Mouse (Mus musculus): ENCODE data around the gene Eci3. TPM values are rescaled to one million over a fixed set of nuclear protein-coding genes. Genes with fewer than 3 reads are reported as not detected.
"Not testable (repeated sequence)": the region's sequence is repeated elsewhere in the genome, so short reads cannot be mapped to it uniquely, and the experiment has no call there.

Eci3 gene
- total RNA-seq (2021), result 1 to 10 TPM; 3.0 to 3.1 TPM
- long read RNA-seq, experiment 1, result 0 reads
- long read RNA-seq, experiment 2, partial matches to known transcripts, result 0 of 1 reads
- long read RNA-seq, experiment 2, other reads (novel, unspliced or antisense), result 0 of 1 reads

DNA sequence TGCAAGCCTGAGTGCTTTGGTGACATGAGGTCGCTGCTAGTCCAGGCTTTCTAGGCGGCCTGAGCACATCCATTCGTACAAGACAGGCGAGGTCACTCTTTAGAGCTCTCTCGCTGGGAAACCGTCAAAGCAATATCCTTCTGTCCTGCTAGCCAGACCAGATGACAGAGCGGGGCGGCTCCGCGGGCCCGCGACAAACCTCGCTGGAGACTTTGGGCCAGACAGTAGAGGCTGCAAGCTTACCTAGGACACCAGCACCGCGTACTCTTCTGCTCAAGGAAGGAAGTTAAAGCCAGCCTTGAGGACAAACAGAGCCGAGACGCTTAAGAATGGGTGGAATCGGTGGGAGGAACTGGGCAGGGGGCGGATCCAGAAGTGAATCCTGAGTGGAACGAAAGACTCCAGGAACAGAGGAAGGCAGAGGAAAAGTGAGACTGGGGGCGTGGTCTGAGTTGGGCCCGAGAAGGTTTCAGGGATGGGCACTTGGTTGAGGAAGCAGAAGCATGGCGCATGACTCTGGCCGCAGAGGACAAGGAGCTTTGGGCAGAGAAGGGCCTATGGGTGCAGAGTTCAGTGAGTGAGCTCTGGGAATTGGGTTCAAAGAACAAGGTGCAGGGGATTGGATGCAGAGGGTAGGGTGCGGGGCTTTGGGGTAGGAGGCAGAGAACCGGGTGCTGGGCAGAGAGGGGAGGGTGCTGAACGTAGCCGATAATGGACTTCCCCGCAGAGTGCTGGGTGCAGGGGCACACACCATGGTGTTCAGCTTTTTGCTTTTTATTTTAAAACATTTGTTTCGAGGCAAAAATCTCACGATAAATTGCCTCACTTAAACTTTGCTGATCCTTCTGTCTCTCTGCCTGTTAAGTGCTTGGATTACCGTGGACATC is at the start of gene Eci3:
Gene Eci3, minus strand, starts transcription at position 300 of the 887 bp plus-strand sequence.
- DNase-seq, result peak; percentile 63 to 69

DNA sequence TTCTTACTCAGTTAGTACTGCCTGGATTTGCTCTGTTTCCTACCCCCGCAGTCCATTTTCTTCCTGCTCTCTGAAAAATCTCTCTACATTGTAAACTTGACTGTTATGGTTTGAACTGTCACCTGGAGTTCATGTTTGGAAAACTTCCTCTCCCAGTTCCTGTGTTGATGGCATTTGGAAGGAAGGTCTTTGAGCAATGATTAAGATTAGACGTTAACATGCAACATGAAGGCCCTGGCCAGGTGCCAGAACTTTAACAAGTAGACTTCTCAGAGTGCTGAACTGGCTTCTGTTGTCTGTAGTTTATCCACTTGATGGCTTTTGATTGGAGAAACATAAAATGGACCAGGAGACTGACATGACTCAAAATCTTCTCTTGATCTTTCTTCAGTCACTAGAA is 32.3 kb upstream of the Eci3 start:
- DNase-seq, result no peak

DNA sequence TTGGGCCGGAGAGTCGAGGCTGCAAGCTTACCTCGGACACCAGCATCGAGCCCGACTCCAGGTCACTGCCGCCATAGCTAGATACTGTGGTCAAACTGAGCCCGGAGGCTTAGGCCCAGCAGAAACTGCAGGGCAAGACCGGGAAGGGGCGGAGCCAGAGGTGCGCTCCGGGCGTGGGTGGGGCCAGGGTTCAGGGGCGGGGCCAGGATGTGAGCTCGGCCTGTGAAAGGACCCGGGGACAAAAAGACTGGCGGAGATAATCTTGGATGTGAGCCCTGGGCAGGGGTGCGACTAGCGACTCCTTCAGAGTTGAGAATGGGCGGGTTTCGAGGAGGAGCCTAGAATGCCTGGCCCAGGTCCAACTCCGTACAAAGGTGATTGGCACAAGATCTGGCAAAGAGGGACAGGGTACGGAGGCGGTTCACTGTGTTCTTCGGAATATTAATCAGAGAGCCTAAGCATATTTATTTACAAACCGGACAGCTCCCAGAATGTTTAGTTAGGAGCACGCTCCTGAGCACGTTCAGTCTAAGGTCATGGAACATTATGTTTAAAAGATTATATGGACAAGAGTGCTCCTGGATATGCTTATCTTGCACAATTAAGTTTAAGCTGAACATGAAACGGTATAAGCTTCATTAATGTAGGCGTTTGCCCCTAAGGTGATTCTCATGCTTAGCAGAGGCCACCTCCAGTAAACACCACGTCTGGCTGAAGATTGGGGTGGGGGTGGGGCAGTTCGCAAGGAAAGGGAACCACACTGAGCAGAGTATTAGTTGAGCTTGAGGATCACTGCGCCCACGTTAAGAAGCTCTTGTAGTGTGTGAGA is 30.6 kb upstream of the Eci3 start:
- peak; percentile 98 to 99 for DNase-seq

DNA sequence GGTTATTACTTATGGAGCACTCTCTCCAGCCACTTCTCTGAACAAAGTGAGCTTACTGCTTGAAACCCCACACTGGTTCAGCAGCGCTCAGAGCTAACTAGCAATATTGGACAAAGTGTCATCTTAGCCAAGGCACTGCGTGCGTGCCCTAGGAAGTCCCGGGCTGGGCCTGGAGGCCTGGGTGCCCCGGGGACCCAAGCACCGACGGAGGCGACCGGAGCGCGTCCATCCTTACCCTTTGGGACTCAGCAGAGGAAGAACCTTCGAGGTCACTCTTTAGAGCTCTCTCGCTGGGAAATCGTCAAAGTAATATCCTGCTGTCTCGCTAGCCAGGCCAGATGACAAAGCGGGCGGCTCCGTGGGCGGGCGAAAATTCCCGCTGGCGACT is 30.0 kb upstream of the Eci3 start:
- no peak for DNase-seq

DNA sequence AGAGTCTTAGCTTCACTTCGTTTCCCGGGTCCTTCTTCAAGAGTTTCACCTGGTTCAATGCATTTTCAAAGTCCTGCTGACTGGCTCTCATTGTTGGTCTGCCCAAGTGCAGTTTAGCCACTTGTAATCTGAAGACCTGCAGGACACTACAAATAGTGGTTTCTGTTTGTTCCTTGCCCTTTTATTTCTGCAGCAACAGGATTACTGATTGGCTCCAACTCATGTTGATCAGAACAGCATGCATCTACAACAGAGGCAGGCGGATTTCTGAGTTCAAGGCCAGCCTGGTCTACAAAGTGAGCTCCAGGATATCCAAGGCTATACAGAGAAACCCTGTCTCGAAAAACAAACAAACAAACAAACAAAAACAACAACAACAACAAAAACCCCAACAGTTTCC is 29.5 kb upstream of the Eci3 start:
- no peak for DNase-seq

DNA sequence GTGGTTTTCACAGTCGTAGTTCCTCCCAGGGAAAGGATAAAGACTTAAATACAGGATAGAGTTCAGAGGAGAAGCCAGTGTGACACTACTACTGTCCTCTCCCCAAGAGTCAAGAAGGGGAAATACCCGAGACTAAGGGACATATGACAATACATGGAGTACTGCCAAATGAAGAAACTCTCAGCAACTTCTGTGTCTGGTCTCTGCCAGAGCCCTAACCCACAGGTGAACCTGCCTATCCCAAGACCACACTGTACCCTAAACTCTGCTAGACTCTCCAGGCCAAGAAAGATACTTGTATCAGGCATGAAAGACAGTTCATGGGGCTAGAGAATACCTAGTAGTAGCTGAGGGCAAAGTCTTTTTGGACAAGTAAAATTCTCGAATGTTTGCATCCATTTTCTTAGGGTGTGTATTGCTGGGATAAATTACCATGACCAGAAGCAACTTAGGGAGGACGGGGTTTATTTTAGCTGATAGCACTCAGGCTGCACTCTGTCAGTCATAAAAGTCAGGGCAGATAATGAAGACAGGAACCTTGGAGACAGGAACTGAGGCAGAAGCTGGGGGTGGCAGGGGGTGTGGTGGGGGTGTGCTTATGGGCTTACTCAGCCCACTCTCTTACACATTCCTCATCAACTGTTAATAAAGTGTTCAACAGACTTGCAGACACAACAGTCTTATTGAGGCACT is 28.1 kb upstream of the Eci3 start:
- peak in 1 of 2 experiments; percentile 11 for DNase-seq

DNA sequence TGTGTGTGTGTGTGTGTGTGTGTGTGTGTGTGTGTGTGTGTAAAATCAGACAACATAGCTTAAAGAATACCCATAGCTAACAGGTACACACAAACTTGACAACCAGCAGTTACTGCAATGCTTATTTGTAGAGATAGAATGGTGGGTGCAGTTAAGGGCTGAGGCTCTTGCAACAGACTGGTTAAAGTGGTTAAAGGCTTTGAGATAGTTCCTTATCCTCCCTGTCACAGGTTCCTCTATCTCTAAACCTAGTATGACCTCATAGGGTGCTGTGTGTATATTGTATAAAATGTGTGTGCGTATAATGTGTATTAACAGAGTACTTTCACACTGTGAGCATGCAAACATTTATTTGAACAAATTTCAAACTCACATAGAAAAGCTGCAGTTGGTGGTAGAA is 19.9 kb upstream of the Eci3 start:
- not testable (repeated sequence) for DNase-seq

DNA sequence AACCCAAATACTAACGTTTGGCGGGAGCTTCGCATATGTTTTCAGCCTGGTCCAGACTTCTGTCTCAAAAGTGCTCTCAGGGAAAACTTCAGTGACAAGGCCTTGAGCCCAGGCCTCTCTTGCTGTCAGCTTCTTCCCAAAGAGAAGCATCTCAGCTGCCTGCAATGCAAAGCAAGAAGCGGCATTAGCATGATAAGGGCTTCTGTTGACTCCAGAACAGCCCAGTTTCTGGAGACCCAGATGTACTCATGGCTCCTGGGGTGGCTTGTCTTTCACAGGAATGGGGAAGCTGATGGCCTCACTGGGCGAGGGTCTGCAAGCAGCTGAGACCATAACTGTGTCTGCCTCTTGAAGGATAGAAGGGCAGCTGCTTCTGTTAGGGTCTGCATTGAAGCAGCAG is 15.0 kb upstream of the Eci3 start:
- DNase-seq, result not testable (repeated sequence)

DNA sequence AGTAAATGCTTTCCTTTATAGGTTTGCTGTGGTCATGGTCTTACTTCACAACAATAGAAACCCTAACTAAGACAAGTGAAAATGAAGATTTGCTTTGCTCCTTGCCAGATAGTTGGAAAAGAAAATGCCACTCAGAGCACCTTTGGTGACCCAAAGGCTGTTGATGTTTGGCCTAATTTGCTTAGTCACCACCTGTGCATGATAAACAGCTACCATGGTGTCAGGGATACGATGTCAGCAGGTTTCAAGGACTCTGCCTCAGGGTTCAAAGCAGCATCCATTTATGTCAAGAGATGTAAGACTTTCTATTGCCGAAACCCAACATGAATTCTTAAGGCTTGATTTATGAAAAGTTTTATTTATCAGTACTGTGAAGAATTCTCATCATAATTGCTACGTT is 13.8 kb upstream of the Eci3 start:
- no peak for DNase-seq

DNA sequence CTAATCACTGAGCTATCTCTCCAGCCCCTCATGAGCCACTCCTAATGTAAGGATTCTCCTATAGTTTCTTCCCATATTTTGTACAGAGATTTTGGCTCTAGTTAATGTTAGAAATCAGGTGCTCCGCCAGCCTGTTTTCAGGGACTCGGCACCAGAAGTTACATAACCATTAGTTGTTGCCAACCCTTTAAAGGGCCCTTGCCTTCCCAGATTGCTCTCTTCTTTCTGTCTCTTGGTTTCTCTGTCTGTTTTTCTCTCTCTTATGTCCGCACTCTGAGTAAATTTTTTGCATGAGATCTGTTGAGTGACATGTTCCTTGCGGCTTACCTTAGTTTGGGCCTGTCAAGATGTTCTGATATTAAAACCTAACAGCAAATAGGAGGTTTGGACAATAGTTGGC is 12.5 kb upstream of the Eci3 start:
- no peak for DNase-seq

DNA sequence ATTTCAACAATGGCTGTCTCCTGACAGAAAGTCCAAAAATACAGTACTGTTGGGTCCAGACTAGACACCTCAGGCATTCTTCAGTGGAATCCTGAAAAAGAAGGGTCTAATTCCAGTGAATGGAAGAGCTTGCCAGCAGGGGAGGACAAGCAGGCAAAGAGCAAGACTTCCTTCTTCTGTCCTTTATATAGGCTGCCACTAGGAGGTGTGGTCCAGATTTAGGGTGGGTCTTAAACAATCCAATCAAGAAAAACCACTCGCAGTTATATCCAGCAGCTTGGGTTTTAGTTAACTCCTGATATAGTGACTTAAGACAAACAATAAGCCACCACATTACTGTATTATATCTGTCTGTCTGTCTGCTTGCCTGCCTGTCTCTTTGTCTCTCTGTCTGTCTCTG is 10.2 kb upstream of the Eci3 start:
- DNase-seq, result no peak

DNA sequence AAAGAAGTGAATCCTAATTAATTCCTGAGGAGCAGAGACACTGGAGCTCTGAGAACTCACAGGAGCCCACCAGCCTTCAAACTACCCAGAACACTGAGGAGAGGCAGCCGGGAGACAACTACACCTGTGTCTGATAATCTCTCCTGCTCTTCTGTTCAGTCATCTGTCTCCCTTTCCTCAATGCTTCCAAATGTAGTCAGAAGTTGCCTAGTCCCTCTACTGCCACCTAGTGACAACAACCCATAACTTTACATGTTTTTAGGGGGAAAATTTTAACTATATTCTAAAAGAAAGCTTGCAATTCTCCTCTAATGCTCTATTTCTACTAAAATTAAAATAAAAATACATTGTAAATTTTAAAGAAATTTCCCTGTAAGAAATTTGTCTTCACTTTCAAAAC is 9.5 kb upstream of the Eci3 start:
- peak; percentile 8 to 54 for DNase-seq

DNA sequence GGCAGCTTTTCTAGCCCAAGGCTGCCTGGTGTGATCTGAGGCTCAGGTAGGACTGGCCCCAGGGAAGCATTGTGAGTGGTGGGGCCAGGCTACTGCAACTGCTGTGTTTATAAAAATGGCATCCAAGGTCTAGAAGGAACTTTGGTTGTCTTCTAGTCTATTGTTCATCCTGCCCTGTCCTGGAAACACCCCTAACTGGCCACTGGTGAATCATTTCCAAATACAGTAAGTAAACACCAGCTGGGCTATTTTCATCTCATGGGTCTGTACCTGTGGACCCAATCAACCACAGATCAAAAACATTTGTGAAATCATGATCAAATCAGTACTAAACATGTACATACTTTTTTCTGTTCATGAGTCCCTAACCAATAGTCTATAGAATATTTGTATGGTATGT is 8.8 kb upstream of the Eci3 start:
- DNase-seq, result not testable (repeated sequence)

DNA sequence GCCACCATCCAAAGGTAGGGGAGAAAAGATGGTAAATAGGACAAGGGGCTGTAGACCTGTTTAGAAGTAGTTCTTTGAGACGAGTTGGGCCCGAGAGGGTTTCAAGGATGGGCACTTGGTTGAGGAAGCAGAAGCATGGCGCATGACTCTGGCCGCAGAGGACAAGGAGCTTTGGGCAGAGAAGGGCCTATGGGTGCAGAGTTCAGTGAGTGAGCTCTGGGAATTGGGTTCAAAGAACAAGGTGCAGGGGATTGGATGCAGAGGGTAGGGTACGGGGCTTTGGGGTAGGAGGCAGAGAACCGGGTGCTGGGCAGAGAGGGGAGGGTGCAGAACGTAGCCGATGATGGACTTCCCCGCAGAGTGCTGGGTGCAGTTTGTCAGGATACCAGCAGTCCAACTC is 2.0 kb upstream of the Eci3 start:
- not testable (repeated sequence) for DNase-seq

DNA sequence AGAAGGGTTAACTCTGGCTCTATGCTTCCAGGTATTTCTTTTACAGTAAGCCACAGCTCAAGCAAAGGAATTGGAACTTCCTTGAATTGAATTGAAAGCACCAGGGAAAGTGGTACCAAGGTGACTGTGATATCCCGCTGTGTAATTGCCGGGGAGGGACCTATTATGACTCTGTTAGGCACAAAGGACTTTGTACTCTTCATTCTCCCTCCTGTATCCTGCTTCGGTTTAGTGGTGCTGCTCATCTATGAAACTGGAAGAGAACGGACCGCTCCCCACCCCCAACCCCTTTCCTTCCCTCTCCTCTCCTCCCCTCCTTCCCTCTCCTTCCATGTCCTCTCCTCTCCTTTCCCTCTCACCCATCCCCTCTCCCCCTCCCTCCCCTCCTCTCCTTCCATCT is 1.3 kb upstream of the Eci3 start:
- no peak for DNase-seq

DNA sequence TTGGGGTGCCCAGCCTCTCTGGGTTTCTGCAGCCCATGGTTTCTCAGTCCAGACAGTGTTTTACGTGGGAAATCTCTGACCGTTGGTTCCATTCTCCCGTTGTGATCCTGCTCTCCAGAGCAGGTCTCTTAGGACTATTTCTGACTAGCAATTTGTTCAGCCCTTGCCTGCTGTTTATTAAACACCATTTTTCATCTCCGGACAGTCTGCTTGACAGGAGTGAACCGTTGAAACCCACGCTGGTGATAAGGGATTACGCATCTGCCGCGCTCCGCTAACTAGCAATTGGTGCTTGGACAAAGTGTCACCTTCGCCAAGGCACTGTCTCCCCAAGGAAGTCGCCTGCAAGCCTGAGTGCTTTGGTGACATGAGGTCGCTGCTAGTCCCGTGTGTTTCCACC is 809 bp upstream of the Eci3 start:
- peak in 1 of 2 experiments; percentile 19 for DNase-seq

DNA sequence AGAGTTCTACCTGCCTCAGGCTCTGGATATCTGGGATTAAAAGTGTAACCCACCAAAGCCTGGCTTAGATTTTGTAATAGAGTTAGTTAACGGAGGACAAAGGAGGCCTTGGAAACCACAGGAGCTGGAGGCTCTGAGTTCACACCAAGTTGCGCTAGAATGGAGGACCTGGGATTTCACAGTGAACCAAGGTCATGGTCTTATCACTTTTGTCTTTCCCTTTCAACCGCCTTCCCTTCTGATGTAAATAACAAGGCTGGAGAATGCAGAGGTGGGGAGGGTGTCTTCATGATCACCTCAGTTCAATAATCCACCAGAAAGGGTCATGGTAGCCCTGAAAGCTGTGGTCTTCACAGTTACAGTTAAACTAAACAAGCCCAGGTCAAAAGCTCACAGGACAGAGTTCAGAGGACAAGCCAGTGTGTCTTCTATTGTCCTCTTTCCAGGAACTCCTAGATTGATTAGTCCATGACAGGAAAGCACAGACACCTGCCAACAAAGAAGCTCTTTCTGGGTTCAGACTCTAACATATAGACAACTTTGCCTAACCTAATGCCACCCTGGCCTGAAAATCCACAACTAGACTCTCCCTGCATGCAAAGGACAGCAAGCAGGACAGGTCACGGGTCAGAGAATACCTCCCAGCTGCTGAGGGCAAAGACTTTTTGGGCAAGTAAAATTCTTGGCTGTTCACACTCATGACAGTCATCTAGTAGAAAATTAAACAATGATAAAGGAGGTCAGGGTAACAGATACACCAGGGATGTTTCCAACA is 2.4 kb downstream of the Eci3 start:
- no peak for DNase-seq

DNA sequence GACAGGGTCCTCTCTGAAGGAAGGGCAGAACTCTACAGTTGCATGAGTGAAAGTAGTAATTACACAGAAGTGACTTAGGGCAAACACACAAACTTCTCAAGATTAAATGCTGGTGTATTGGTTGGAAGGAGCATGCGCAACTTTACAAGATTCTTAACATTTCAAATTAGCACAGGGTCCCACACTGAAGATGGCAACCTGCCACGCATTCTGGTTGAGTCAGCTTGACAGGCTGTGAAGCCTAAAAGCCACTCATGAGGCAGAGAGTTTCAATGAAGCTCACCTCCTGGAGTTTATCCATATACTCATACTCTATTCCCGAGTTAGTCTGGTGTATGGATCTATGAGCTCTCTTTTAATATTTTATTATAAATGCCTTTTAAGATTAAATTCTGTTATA is 5.5 kb downstream of the Eci3 start:
- DNase-seq, result not testable (repeated sequence)

DNA sequence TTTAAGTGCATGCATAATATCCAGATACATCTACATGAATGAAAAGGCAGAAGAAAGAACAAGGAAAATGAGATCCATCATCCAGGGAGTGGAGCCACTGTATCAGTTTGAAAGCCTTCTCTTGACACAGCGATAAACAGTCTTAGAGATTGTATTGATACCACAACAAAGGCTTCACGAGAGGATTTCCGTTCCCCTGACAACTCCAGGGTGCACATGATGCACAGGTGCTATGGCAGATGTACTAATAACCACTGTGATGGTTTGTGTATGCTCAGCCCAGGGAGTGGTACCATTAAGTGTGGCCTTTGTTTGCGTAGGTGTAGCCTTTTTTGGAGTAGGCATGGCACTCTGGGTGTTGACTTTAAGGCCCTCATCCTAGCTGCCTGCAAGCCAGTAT is 6.7 kb downstream of the Eci3 start:
- no peak for DNase-seq

DNA sequence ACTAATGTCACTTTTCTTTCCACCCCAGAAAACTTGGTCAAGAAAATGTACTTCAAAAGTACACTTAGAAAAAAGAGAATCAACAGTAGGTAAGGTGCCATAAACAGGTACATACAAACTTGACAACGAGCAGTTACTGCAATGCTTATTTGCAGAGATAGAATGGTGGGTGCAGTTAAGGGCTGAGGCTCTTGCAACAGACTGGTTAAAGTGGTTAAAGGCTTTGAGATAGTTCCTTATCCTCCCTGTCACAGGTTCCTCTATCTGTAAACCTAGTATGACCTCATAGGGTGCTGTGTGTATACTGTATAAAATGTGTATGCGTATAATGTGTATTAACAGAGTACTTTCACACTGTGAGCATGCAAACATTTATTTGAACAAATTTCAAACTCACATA is 12.2 kb downstream of the Eci3 start:
- DNase-seq, result not testable (repeated sequence)

DNA sequence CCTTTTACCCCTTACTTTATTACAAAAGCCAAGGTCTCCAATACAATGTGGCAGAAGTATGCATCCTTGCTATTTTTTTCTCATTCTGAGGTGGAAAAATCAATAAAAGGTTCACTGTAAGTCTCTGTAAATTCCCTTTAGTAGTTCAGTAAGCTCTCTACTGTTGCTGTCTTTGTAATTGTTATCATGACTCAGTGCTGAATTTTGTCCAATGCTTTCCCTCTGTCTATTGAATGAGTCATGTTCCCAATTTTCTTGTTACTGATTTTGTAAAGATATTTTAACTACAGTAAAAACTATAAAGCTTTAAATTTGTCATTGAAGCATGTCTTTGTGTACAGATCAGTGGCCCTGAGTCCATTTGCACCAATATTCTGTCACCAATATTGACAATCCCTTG is 21.2 kb downstream of the Eci3 start:
- no peak for DNase-seq
